Mouse (Mus musculus) MEL (cell line): ENCODE measurements around the gene Psmc5. TPM values are rescaled to one million over a fixed set of nuclear protein-coding genes. Genes with fewer than 3 reads are reported as not detected.

Source experiments
- DNase-seq: peaks from one replicate; pipeline ENCODE4 v3.0.0; 2011; ENCODE audit warnings: low read depth, low spot score
- H3K27ac ChIP-seq: 2 replicates; pipeline ENCODE4 v1.5.1; 2012; ENCODE audit warnings: low read depth, mild to moderate bottlenecking, control low read depth, low read length, moderate library complexity; ENCODE audit not compliant: control insufficient read depth
- H3K27me3 ChIP-seq, 2 experiments: fragments of 150-350 bp in 1 of 2; sonication (generic) in 1 of 2; 2 replicates each; pipeline ENCODE4 v1.6.1; 2012; ENCODE audit warnings: low read length in 2 of 2, mild to moderate bottlenecking in 2 of 2, improper control_type of control experiment in 1 of 2, moderate library complexity in 1 of 2; ENCODE audit not compliant: insufficient read depth in 2 of 2, control insufficient read depth in 1 of 2
- H3K36me3 ChIP-seq, 2 experiments: 2 replicates each; pipeline ENCODE4 v1.6.1; 2012 to 2014; ENCODE audit warnings: low read length in 2 of 2, improper control_type of control experiment in 1 of 2, inconsistent platforms in 1 of 2, mild to moderate bottlenecking in 1 of 2; ENCODE audit not compliant: insufficient read depth in 2 of 2, control insufficient read depth in 1 of 2
- H3K4me1 ChIP-seq, 2 experiments: fragments of 150-350 bp in 1 of 2; sonication (generic) in 1 of 2; 2 replicates each; pipeline ENCODE4 v1.6.1; 2012; ENCODE audit warnings: low read length in 2 of 2, improper control_type of control experiment in 1 of 2, mild to moderate bottlenecking in 1 of 2; ENCODE audit not compliant: insufficient read depth in 2 of 2, control insufficient read depth in 1 of 2
- H3K4me3 ChIP-seq, 2 experiments: fragments of 150-350 bp in 1 of 2; sonication (generic) in 1 of 2; 2 replicates each; pipeline ENCODE4 v1.5.1; 2012; ENCODE audit warnings: low read depth in 2 of 2, low read length in 2 of 2, mild to moderate bottlenecking in 2 of 2, moderate library complexity in 2 of 2, control low read depth in 1 of 2, improper control_type of control experiment in 1 of 2; ENCODE audit not compliant: control insufficient read depth in 1 of 2, insufficient read depth in 1 of 2
- H3K79me2 ChIP-seq: 2 replicates; pipeline ENCODE4 v1.6.1; 2012; ENCODE audit warnings: mild to moderate bottlenecking, low read length, moderate library complexity; ENCODE audit not compliant: control insufficient read depth, poor library complexity, insufficient read depth
- H3K9ac ChIP-seq: 2 replicates; pipeline ENCODE4 v1.6.1; 2012; ENCODE audit warnings: low read depth, mild to moderate bottlenecking, control low read depth, low read length, moderate library complexity; ENCODE audit not compliant: control insufficient read depth, poor library complexity, severe bottlenecking
- H3K9me3 ChIP-seq: fragments of 150-350 bp; sonication (generic); replicated peaks from 2 replicates; pipeline ENCODE4 v1.6.1; 2012; ENCODE audit warnings: mild to moderate bottlenecking, low read length, improper control_type of control experiment, moderate library complexity; ENCODE audit not compliant: insufficient read depth
- BHLHE40 ChIP-seq: IDR thresholded peaks from 2 replicates; pipeline ENCODE4 v1.6.1; 2012; ENCODE audit warnings: low read depth, mild to moderate bottlenecking, inconsistent platforms, low read length, improper control_type of control experiment, borderline replicate concordance
- CHD2 ChIP-seq: IDR thresholded peaks from 2 replicates; pipeline ENCODE4 v1.6.1; 2011; ENCODE audit warnings: low read length, improper control_type of control experiment
- CTCF ChIP-seq, 3 experiments: IDR thresholded peaks in 2 of 3; conservative IDR thresholded peaks in 1 of 3; 2 replicates each; pipeline ENCODE4 v1.5.1; 2011 to 2012; ENCODE audit warnings: low read length in 3 of 3, low read depth in 2 of 3, mild to moderate bottlenecking in 2 of 3, improper control_type of control experiment in 1 of 3, inconsistent platforms in 1 of 3, mixed read lengths in 1 of 3, moderate library complexity in 1 of 3; ENCODE audit not compliant: control insufficient read depth in 1 of 3, insufficient read depth in 1 of 3, poor library complexity in 1 of 3, severe bottlenecking in 1 of 3
- ETS1 ChIP-seq: IDR thresholded peaks from 2 replicates; pipeline ENCODE4 v1.6.1; 2012; ENCODE audit warnings: low read depth, mild to moderate bottlenecking, inconsistent platforms, low read length, improper control_type of control experiment, moderate library complexity
- HCFC1 ChIP-seq: IDR thresholded peaks from 2 replicates; pipeline ENCODE4 v1.6.1; 2012; ENCODE audit warnings: low read depth, mild to moderate bottlenecking, inconsistent platforms, low read length, improper control_type of control experiment, moderate library complexity
- JUND ChIP-seq: IDR thresholded peaks from 2 replicates; pipeline ENCODE4 v1.6.1; 2011; ENCODE audit warnings: low read depth, mild to moderate bottlenecking, improper control_type of control experiment, low read length
- MAX ChIP-seq: IDR thresholded peaks from 2 replicates; pipeline ENCODE4 v1.6.1; 2011; ENCODE audit warnings: low read length, improper control_type of control experiment
- MXI1 ChIP-seq: IDR thresholded peaks from 2 replicates; pipeline ENCODE4 v1.6.1; 2011; ENCODE audit warnings: mild to moderate bottlenecking, low read depth, low read length, improper control_type of control experiment
- MYB ChIP-seq: IDR thresholded peaks from 2 replicates; pipeline ENCODE4 v1.6.1; 2011; ENCODE audit warnings: mild to moderate bottlenecking, low read depth, low read length, improper control_type of control experiment
- MYC ChIP-seq: IDR thresholded peaks from 2 replicates; pipeline ENCODE4 v1.6.1; 2011; ENCODE audit warnings: low read depth, mild to moderate bottlenecking, low read length, improper control_type of control experiment, moderate library complexity
- NRF1 ChIP-seq: IDR thresholded peaks from 2 replicates; pipeline ENCODE4 v1.6.1; 2014; ENCODE audit warnings: low read depth, mild to moderate bottlenecking, inconsistent platforms, low read length, improper control_type of control experiment, moderate library complexity; ENCODE audit not compliant: poor library complexity, insufficient read depth, severe bottlenecking
- POLR2A ChIP-seq, 2 experiments: IDR thresholded peaks; 2 replicates each; pipeline ENCODE4 v1.6.1; 2011 to 2012; ENCODE audit warnings: low read length in 2 of 2, mild to moderate bottlenecking in 2 of 2, control low read depth in 1 of 2, improper control_type of control experiment in 1 of 2, low read depth in 1 of 2, moderate library complexity in 1 of 2; ENCODE audit not compliant: control insufficient read depth in 1 of 2, insufficient read depth in 1 of 2, poor library complexity in 1 of 2
- POLR2AphosphoS2 ChIP-seq: IDR thresholded peaks from 2 replicates; pipeline ENCODE4 v1.6.1; 2011; ENCODE audit warnings: low read length, improper control_type of control experiment
- POLR2AphosphoS5 ChIP-seq: IDR thresholded peaks from 2 replicates; pipeline ENCODE4 v1.6.1; 2012; ENCODE audit warnings: low read depth, borderline replicate concordance, mild to moderate bottlenecking, inconsistent platforms, low read length, moderate library complexity, mixed read lengths
- SIN3A ChIP-seq: IDR thresholded peaks from 2 replicates; pipeline ENCODE4 v1.6.1; 2012; ENCODE audit warnings: low read length, improper control_type of control experiment, inconsistent platforms
- SMC3 ChIP-seq: IDR thresholded peaks from 2 replicates; pipeline ENCODE4 v1.6.1; 2011; ENCODE audit warnings: low read depth, low read length, improper control_type of control experiment
- TBP ChIP-seq: IDR thresholded peaks from 2 replicates; pipeline ENCODE4 v1.8.0; 2011; ENCODE audit warnings: low read depth, low read length, improper control_type of control experiment
- TCF12 ChIP-seq: IDR thresholded peaks from 2 replicates; pipeline ENCODE4 v1.6.1; 2014; ENCODE audit warnings: low read depth, mild to moderate bottlenecking, inconsistent platforms, low read length, improper control_type of control experiment, moderate library complexity
- UBTF ChIP-seq: IDR thresholded peaks from 2 replicates; pipeline ENCODE4 v1.6.1; 2012; ENCODE audit warnings: low read depth, mild to moderate bottlenecking, inconsistent platforms, low read length, improper control_type of control experiment, moderate library complexity, borderline replicate concordance; ENCODE audit not compliant: insufficient read depth
- USF1 ChIP-seq: IDR thresholded peaks from 2 replicates; pipeline ENCODE4 v1.6.1; 2014; ENCODE audit warnings: low read depth, mild to moderate bottlenecking, inconsistent platforms, low read length, improper control_type of control experiment, moderate library complexity
- polyA plus RNA-seq, 2 experiments: library from polyadenylated mRNA; stranded (reverse) in 1 of 2; unstranded in 1 of 2; fragments of >175 nt in 1 of 2; fragments of >200 nt in 1 of 2; gene quantifications; 2 replicates each; pipeline versions ENCODE4 v1.2.1 to v1.2.4; 2012; ENCODE audit warnings: low replicate concordance in 2 of 2, low read depth in 1 of 2; ENCODE audit not compliant: insufficient read length in 2 of 2, insufficient read depth in 1 of 2, missing spikeins in 1 of 2
- total RNA-seq: library from RNA; depleted of rRNA; stranded (reverse); fragments of 300-350 nt; gene quantifications from 2 replicates; pipeline ENCODE4 v1.2.3, GENCODE M21; 2012

Psmc5 gene
- total and polyA plus RNA-seq, 3 experiments = 112 to 426 (median 290) TPM

GRCm38 (mm10) chr11:106215927-106216729, 39.8 kb upstream of the Psmc5 start, which contains the start of gene Ccdc47:
TSS of gene Ccdc47 (minus strand) at chr11:106216344.
- Histone ChIP-seq H3K27me3 (no peaks in the 10 kb centered on the region), H3K9me3 (no peaks in the 10 kb centered on the region), H3K4me1 (peaks cover 0 to 19% of the 10 kb centered on the region in 2 experiments; a peak in 3 of 4 replicates), H3K27ac (peak within 1 kb of the TSS; percentile 95), H3K79me2 (peaks cover 63% of the 10 kb centered on the region), H3K9ac (peak within 1 kb of the TSS; percentile 91), H3K36me3 (peaks cover 17 to 32% of the 10 kb centered on the region in 2 experiments), H3K4me3 (peak within 1 kb of the TSS; percentile 86 to 92)
- TF ChIP-seq ETS1 (no peak), HCFC1 (peak; percentile 86), CTCF (IDR thresholded peaks at IDR 0.05 in 2 of 3, conservative IDR thresholded peaks at IDR 0.05 in 1 of 3; ENCODE audit: control insufficient read depth in 1 of 3, insufficient read depth in 1 of 3, low read depth in 2 of 3, low read length in 3 of 3, poor library complexity in 1 of 3, severe bottlenecking in 1 of 3) (no peak), SMC3 (no peak), POLR2AphosphoS2 (peak; percentile 58; the same call in 1 of the 2 replicates), POLR2A (IDR thresholded peaks at IDR 0.05; ENCODE audit: control insufficient read depth in 1 of 2, insufficient read depth in 1 of 2, low read depth in 1 of 2, low read length in 2 of 2, poor library complexity in 1 of 2) (peak; percentile 60 to 91), TCF12 (0 out of 2 replicates have a peak, but pooled peaks have one; percentile 19), MYC (peak; percentile 100), POLR2AphosphoS5 (0 out of 2 replicates have a peak, but pooled peaks have one; percentile 33), JUND (no peak), SIN3A (peak; percentile 80; the same call in 1 of the 2 replicates), NRF1 (peak; percentile 93), UBTF (no peak), MYB (no peak), USF1 (peak; percentile 49; the same call in 1 of the 2 replicates), MXI1 (peak; percentile 85), MAX (peak; percentile 92), TBP (no peak), BHLHE40 (no peak), CHD2 (no peak)
- DNase-seq = peak; percentile 100
